30 mouse cellular contexts compared by ENCODE assay signal in the genomic region with DNA sequence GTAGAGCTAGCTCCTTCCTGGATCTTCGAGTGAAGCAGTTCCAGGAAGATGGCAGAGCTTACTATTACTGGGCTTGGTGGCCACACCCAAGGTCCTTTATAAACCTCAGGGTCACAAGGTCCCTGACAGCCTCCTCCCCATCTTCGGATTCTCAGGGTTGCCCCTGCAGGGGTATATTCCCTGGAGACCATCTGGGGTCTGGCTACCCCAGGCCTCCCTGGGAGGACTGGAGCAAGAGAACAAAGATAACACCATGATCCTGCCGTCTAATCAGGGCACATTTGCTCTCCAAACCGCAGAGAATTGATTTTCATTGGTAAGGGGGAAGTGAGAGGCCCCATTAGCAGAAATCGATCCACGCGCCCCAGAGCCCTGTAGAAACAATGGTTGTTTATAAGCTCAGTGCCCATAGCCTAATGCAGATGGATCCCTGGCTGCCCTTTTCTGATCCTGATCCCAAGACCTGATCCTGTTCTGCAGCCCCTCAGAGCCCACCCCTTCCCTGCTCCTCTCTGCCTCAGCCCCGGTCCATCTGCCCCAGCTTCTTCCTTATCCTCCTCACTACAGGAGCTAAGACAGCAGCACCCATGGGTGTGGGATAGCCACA. TPM values are rescaled to one million over a fixed set of nuclear protein-coding genes. Genes with fewer than 3 reads are reported as not detected.
DNase-seq lines count a peak whose midpoint lies in the region; ATAC-seq lines count a peak whose summit lies in the region.
"Had no signal": no experiment of that assay in that cellular context is flagged by ENCODE, and none has a peak within 500 bp of the region (broad histone marks: within the 10 kb centered on the region; RNA-seq: fewer than 3 reads in every experiment).

No protein-coding gene starts in this region.

- 0 out of 2 replicates have a peak overlapping the region, but pooled peaks have one; percentile 3 for H3K27ac ChIP-seq in heart, embryonic 10.5 days
- peak overlapping the region; percentile 47 for H3K27ac ChIP-seq in midbrain, embryonic 12.5 days (replicated peaks)
- no peak overlapping the region for H3K27ac ChIP-seq in midbrain, embryonic 16.5 days (ENCODE audit: low read length)
- peak overlapping the region; percentile 73 for H3K27ac ChIP-seq in embryonic facial prominence, embryonic 10.5 days (replicated peaks)
- H3K27ac ChIP-seq in midbrain, embryonic 14.5 days (replicated peaks; ENCODE audit: low read depth, low read length) = peak overlapping the region; percentile 10; the same call in 1 of the 2 replicates
- H3K27ac ChIP-seq: macrophage; stomach, embryonic 15.5 days had no signal

- 58% methylated on average over 8 of the region's 8 CpGs for WGBS in heart, embryonic 10.5 days
- 29% methylated on average over 8 of the region's 8 CpGs for WGBS in midbrain, embryonic 12.5 days
- WGBS in midbrain, embryonic 16.5 days = 32% methylated on average over 8 of the region's 8 CpGs
- WGBS in embryonic facial prominence, embryonic 10.5 days = 26% methylated on average over 8 of the region's 8 CpGs
- WGBS in midbrain, embryonic 14.5 days = 29% methylated on average over 8 of the region's 8 CpGs

- no peak for DNase-seq in heart, embryonic 10.5 days (ENCODE audit: low spot score)
- no peak for DNase-seq in heart, postnatal 14 days
- no peak for DNase-seq in embryonic facial prominence, embryonic 10.5 days (ENCODE audit: low spot score)
- no peak for DNase-seq in midbrain, embryonic 14.5 days
- DNase-seq in left cerebral cortex, postnatal 14 days (ENCODE audit: low spot score in 2 of 2) = no peak
- DNase-seq: adrenal gland, postnatal 36 days; cerebellum, adult 9-10 months; gastrocnemius, postnatal 36 days; kidney, adult 9 months; kidney, postnatal 14 days; layer of hippocampus, postnatal 36 days; liver, postnatal 0 days; thymus, adult 2 months had no signal

- no peak overlapping the region for H3K4me3 ChIP-seq in heart, embryonic 10.5 days
- no peak overlapping the region for H3K4me3 ChIP-seq in midbrain, embryonic 12.5 days
- H3K4me3 ChIP-seq in midbrain, embryonic 16.5 days (ENCODE audit: low read depth, low read length) = no peak overlapping the region
- H3K4me3 ChIP-seq in embryonic facial prominence, embryonic 10.5 days = no peak overlapping the region
- H3K4me3 ChIP-seq in midbrain, embryonic 14.5 days (replicated peaks; ENCODE audit: low read depth, low read length) = no peak overlapping the region
- H3K4me3 ChIP-seq: limb, embryonic 12.5 days; stomach, embryonic 15.5 days had no signal

- 0 out of 2 replicates have a peak, but pooled peaks have one; percentile 27 for ATAC-seq in midbrain, embryonic 12.5 days (ENCODE audit: low FRiP score, low read depth)
- no peak for ATAC-seq in midbrain, embryonic 16.5 days
- ATAC-seq in midbrain, embryonic 14.5 days (ENCODE audit: low FRiP score, low TSS enrichment) = no peak
- ATAC-seq in erythroblast, adult 5-6 weeks (replicated peaks; ENCODE audit: low FRiP score, poor library complexity, severe bottlenecking) = no peak
- ATAC-seq: intestine, embryonic 16.5 days; liver, postnatal 0 days; lung, postnatal 0 days; Patski had no signal

- H3K4me2 ChIP-seq in midbrain, embryonic 12.5 days (replicated peaks) = no peak overlapping the region
- H3K4me2 ChIP-seq in midbrain, embryonic 16.5 days (ENCODE audit: low read length) = no peak overlapping the region
- H3K4me2 ChIP-seq in midbrain, embryonic 14.5 days (ENCODE audit: low read length) = no peak overlapping the region
- H3K4me2 ChIP-seq: limb, embryonic 12.5 days; liver, embryonic 11.5 days; stomach, embryonic 15.5 days had no signal

- intact Hi-C loops in heart, postnatal 14 days (cut with DNase I) = no loop called here
- intact Hi-C loops in left cerebral cortex, postnatal 14 days (cut with DNase I) = no loop called here

- H3K9ac ChIP-seq in midbrain, embryonic 12.5 days (replicated peaks) = no peak overlapping the region
- H3K9ac ChIP-seq in midbrain, embryonic 16.5 days (ENCODE audit: low read depth, low read length) = no peak overlapping the region
- 0 out of 2 replicates have a peak overlapping the region, but pooled peaks have one; percentile 14 for H3K9ac ChIP-seq in midbrain, embryonic 14.5 days (replicated peaks; ENCODE audit: low read length)
- H3K9ac ChIP-seq: limb, embryonic 12.5 days; liver, postnatal 0 days; stomach, embryonic 15.5 days had no signal

- peaks cover 9% of the 10 kb centered on the region for H3K4me1 ChIP-seq in heart, embryonic 10.5 days
- H3K4me1 ChIP-seq in midbrain, embryonic 12.5 days = peaks cover 20% of the 10 kb centered on the region
- peaks cover 10% of the 10 kb centered on the region; the same call in 1 of the 2 replicates for H3K4me1 ChIP-seq in midbrain, embryonic 16.5 days (ENCODE audit: control insufficient read depth, insufficient read depth, low read length)
- H3K4me1 ChIP-seq in embryonic facial prominence, embryonic 10.5 days = peaks cover 34% of the 10 kb centered on the region
- H3K4me1 ChIP-seq in midbrain, embryonic 14.5 days (ENCODE audit: control insufficient read depth, insufficient read depth, low read length) = peaks cover 13% of the 10 kb centered on the region; the same call in 1 of the 2 replicates
- H3K4me1 ChIP-seq: stomach, embryonic 15.5 days had no signal

- peaks cover 12% of the 10 kb centered on the region; the same call in 1 of the 2 replicates for H3K27me3 ChIP-seq in heart, embryonic 10.5 days (ENCODE audit: insufficient read depth, poor library complexity, severe bottlenecking)
- H3K27me3 ChIP-seq in midbrain, embryonic 12.5 days = 0 out of 2 replicates have a peak, but pooled peaks cover 4% of the 10 kb centered on the region
- no peaks in the 10 kb centered on the region for H3K27me3 ChIP-seq in midbrain, embryonic 16.5 days (ENCODE audit: control insufficient read depth, insufficient read depth, low read depth, low read length)
- no peaks in the 10 kb centered on the region for H3K27me3 ChIP-seq in embryonic facial prominence, embryonic 10.5 days (replicated peaks; ENCODE audit: low read depth, poor library complexity, severe bottlenecking)
- no peaks in the 10 kb centered on the region for H3K27me3 ChIP-seq in midbrain, embryonic 14.5 days (ENCODE audit: control insufficient read depth, insufficient read depth, low read length)
- H3K27me3 ChIP-seq: limb, embryonic 12.5 days; Patski; stomach, embryonic 15.5 days had no signal

- no peaks in the 10 kb centered on the region for H3K36me3 ChIP-seq in heart, embryonic 10.5 days
- H3K36me3 ChIP-seq in midbrain, embryonic 12.5 days = no peaks in the 10 kb centered on the region
- H3K36me3 ChIP-seq in midbrain, embryonic 16.5 days (ENCODE audit: control insufficient read depth, insufficient read depth, low read length) = no peaks in the 10 kb centered on the region
- no peaks in the 10 kb centered on the region for H3K36me3 ChIP-seq in embryonic facial prominence, embryonic 10.5 days (replicated peaks)
- no peaks in the 10 kb centered on the region for H3K36me3 ChIP-seq in midbrain, embryonic 14.5 days (ENCODE audit: control insufficient read depth, insufficient read depth, low read length)
- H3K36me3 ChIP-seq: limb, embryonic 12.5 days; stomach, embryonic 15.5 days had no signal

- H3K9me3 ChIP-seq in heart, embryonic 10.5 days = no peaks in the 10 kb centered on the region
- H3K9me3 ChIP-seq in midbrain, embryonic 12.5 days = no peaks in the 10 kb centered on the region
- H3K9me3 ChIP-seq in midbrain, embryonic 16.5 days (replicated peaks; ENCODE audit: control insufficient read depth, low read length, poor library complexity, severe bottlenecking) = no peaks in the 10 kb centered on the region
- H3K9me3 ChIP-seq in embryonic facial prominence, embryonic 10.5 days = no peaks in the 10 kb centered on the region
- no peaks in the 10 kb centered on the region for H3K9me3 ChIP-seq in midbrain, embryonic 14.5 days (ENCODE audit: control insufficient read depth, low read length)
- H3K9me3 ChIP-seq: limb, embryonic 12.5 days; stomach, embryonic 15.5 days had no signal

RNA-seq across cellular contexts. Expression of gene Psapl1, which starts 48.8 kb away (rescaled TPM):
- 0.05 and 0.11 TPM in 2 replicates for polyA plus RNA-seq in heart, embryonic 10.5 days (2016; fragmentation: Nextera tagmentation; extraction: Ambion mirVana)
- total RNA-seq in heart, postnatal 14 days (2021) = not detected
- 0.15 and 0.20 TPM in 2 replicates for polyA plus RNA-seq in midbrain, embryonic 12.5 days (2016; fragmentation: Nextera tagmentation; extraction: Ambion mirVana)
- 0.07 TPM in 1 of 2 replicates, not detected in the other for polyA plus RNA-seq in midbrain, embryonic 16.5 days (2015; fragmentation: Nextera tagmentation; extraction: Ambion mirVana)
- 0.05 and 0.07 TPM in 2 replicates for polyA plus RNA-seq in embryonic facial prominence, embryonic 10.5 days (2016; fragmentation: Nextera tagmentation; extraction: Ambion mirVana)
- polyA plus RNA-seq in midbrain, embryonic 14.5 days (2014; fragmentation: Nextera tagmentation; extraction: Ambion mirVana) = not detected in 2 replicates
- not detected in 2 replicates for total RNA-seq in erythroblast, adult 5-6 weeks (2015; ENCODE audit: low replicate concordance)
- not detected in 2 replicates for total RNA-seq in erythroblast, adult 5-6 weeks (2017; ENCODE audit: low replicate concordance)
- total RNA-seq in left cerebral cortex, postnatal 14 days (2021) = not detected
- total RNA-seq: adrenal gland, adult 18-20 months; adrenal gland, postnatal 36 days; common myeloid progenitor, adult 5-6 weeks; ES-E14; gastrocnemius, postnatal 36 days; heart, adult 8-10 months; hematopoietic stem cell, adult 5-6 weeks; layer of hippocampus, adult 18-20 months; layer of hippocampus, postnatal 36 days; left cerebral cortex, postnatal 10 days had no signal
- polyA plus RNA-seq: limb, embryonic 12.5 days; liver, postnatal 0 days; macrophage; Patski had no signal
